Mouse (Mus musculus): ENCODE results near the gene Ddb1. TPM values are rescaled to one million over a fixed set of nuclear protein-coding genes. Genes with fewer than 3 reads are reported as not detected.

The Ddb1 gene
- polyA plus RNA-seq, 1 experiment from 2014 or later, result 176 TPM

Other genes with a start within 250 kb of the Ddb1 start
- 11.4 and 15.5 TPM in 2 replicates for gene Syt7, start 216.2 kb upstream of the Ddb1 start, polyA plus RNA-seq (2014; fragmentation: Nextera tagmentation; extraction: Ambion mirVana)
- 0.66 and 0.75 TPM in 2 replicates for gene Lrrc10b, start 147.9 kb upstream of the Ddb1 start, polyA plus RNA-seq (2014; fragmentation: Nextera tagmentation; extraction: Ambion mirVana)
- 0.32 and 1.0 TPM in 2 replicates for gene Ppp1r32, start 122.4 kb upstream of the Ddb1 start, polyA plus RNA-seq (2014; fragmentation: Nextera tagmentation; extraction: Ambion mirVana)
- gene Cpsf7, start 80.1 kb upstream of the Ddb1 start, polyA plus RNA-seq (2014; fragmentation: Nextera tagmentation; extraction: Ambion mirVana), result 61.7 and 67.5 TPM in 2 replicates
- gene Sdhaf2, start 79.2 kb upstream of the Ddb1 start, polyA plus RNA-seq (2014; fragmentation: Nextera tagmentation; extraction: Ambion mirVana), result 67.8 and 73.3 TPM in 2 replicates
- gene Tmem216, start 49.1 kb upstream of the Ddb1 start, polyA plus RNA-seq (2014; fragmentation: Nextera tagmentation; extraction: Ambion mirVana), result 53.2 and 58.2 TPM in 2 replicates
- 22.3 and 22.9 TPM in 2 replicates for gene Cyb561a3, start 28.2 kb upstream of the Ddb1 start, polyA plus RNA-seq (2014; fragmentation: Nextera tagmentation; extraction: Ambion mirVana)
- gene Tmem138, start 28.0 kb upstream of the Ddb1 start, polyA plus RNA-seq (2014; fragmentation: Nextera tagmentation; extraction: Ambion mirVana), result 34.9 and 40.8 TPM in 2 replicates
- gene Tkfc, start 327 bp downstream of the Ddb1 start, polyA plus RNA-seq (2014; fragmentation: Nextera tagmentation; extraction: Ambion mirVana), result 29.4 and 30.5 TPM in 2 replicates
- gene Vwce, start 28.9 kb downstream of the Ddb1 start, polyA plus RNA-seq (2014; fragmentation: Nextera tagmentation; extraction: Ambion mirVana), result 1.2 and 1.7 TPM in 2 replicates
- not detected in 2 replicates for gene Pga5, start 72.7 kb downstream of the Ddb1 start, polyA plus RNA-seq (2014; fragmentation: Nextera tagmentation; extraction: Ambion mirVana)
- gene Vps37c, start 83.4 kb downstream of the Ddb1 start, polyA plus RNA-seq (2014; fragmentation: Nextera tagmentation; extraction: Ambion mirVana), result 23.1 and 31.1 TPM in 2 replicates
- 0.44 TPM in 1 of 2 replicates, not detected in the other for gene Cd5, start 133.7 kb downstream of the Ddb1 start, polyA plus RNA-seq (2014; fragmentation: Nextera tagmentation; extraction: Ambion mirVana)
- gene Cd6, start 224.7 kb downstream of the Ddb1 start, polyA plus RNA-seq (2014; fragmentation: Nextera tagmentation; extraction: Ambion mirVana), result not detected in 2 replicates
- gene Slc15a3, start 234.4 kb downstream of the Ddb1 start, polyA plus RNA-seq (2014; fragmentation: Nextera tagmentation; extraction: Ambion mirVana), result 0.36 and 0.52 TPM in 2 replicates